Mouse (Mus musculus) lung, adult 2 months (tissue): ENCODE data around the gene Cacna1f.

Source experiments
- CTCF ChIP-seq: fragments of 200-500 bp; IDR thresholded peaks from 2 replicates; pipeline ENCODE4 v1.5.1; 2011; ENCODE audit warnings: mild to moderate bottlenecking, low read length, control low read depth; ENCODE audit not compliant: insufficient read depth
- POLR2A ChIP-seq: fragments of 200-500 bp; IDR thresholded peaks from 2 replicates; pipeline ENCODE4 v1.6.1; 2011; ENCODE audit warnings: low read depth, mild to moderate bottlenecking, control low read depth, low read length, borderline replicate concordance; ENCODE audit errors: extremely low read depth

- TF ChIP-seq CTCF (no peak), POLR2A (no peak)
Observed at GRCm38 (mm10) chrX:7674284-7675000, 67.6 kb downstream of the Cacna1f start.
